Mouse (Mus musculus) brain, embryonic 14.5 days (tissue): ENCODE measurements around the gene Foxe3. TPM values are rescaled to one million over a fixed set of nuclear protein-coding genes. Genes with fewer than 3 reads are reported as not detected.
A peak's percentile ranks its signal among the peaks of the same experiment; 100 is the strongest.

Source experiments
- DNase-seq: peaks from one replicate; pipeline ENCODE4 v3.0.0-alpha.2; 2011; ENCODE audit warnings: low read depth
- CTCF ChIP-seq: fragments of 200-500 bp; IDR thresholded peaks from 2 replicates; pipeline ENCODE4 v1.5.1; 2012; ENCODE audit warnings: inconsistent platforms, mild to moderate bottlenecking, moderate library complexity, borderline replicate concordance; ENCODE audit not compliant: insufficient read depth, insufficient read length; ENCODE audit errors: extremely low read depth
- POLR2A ChIP-seq: fragments of 200-500 bp; IDR thresholded peaks from 2 replicates; pipeline ENCODE4 v1.6.1; 2012; ENCODE audit warnings: mild to moderate bottlenecking, inconsistent platforms, borderline replicate concordance; ENCODE audit not compliant: poor library complexity, insufficient read depth, insufficient read length, severe bottlenecking; ENCODE audit errors: extremely low read depth
- polyA plus RNA-seq: library from polyadenylated mRNA; depleted of rRNA; stranded (reverse); fragments of >200 nt; gene quantifications from 2 replicates; pipeline ENCODE4 v1.2.3, GENCODE M21; 2012

Gene Foxe3
- polyA plus RNA-seq, 1 experiment = 0.10 TPM

GRCm38 (mm10) chr4:114945021-114945420 is 19.2 kb upstream of the Foxe3 start:
- TF ChIP-seq CTCF = no peak
- no peak for TF ChIP-seq POLR2A
- DNase-seq = peak; percentile 64

GRCm38 (mm10) chr4:114942583-114942982 is 16.8 kb upstream of the Foxe3 start:
- DNase-seq = peak; percentile 51
- no peak for TF ChIP-seq POLR2A
- TF ChIP-seq CTCF = no peak

GRCm38 (mm10) chr4:114942112-114942511 is 16.3 kb upstream of the Foxe3 start:
- TF ChIP-seq POLR2A (no peak), CTCF (no peak)
- DNase-seq = no peak

- TF ChIP-seq POLR2A = no peak
- no peak for TF ChIP-seq CTCF
- DNase-seq = no peak
Measured at GRCm38 (mm10) chr4:114941311-114941710, 15.5 kb upstream of the Foxe3 start.

GRCm38 (mm10) chr4:114938248-114938647 is 12.4 kb upstream of the Foxe3 start:
- no peak for DNase-seq
- TF ChIP-seq CTCF = no peak
- TF ChIP-seq POLR2A = no peak

- TF ChIP-seq CTCF (no peak), POLR2A (no peak)
- peak; percentile 32 for DNase-seq
Measured at GRCm38 (mm10) chr4:114937459-114938047, 11.7 kb upstream of the Foxe3 start.

- TF ChIP-seq CTCF = no peak
- TF ChIP-seq POLR2A = no peak
- no peak for DNase-seq
Measured at GRCm38 (mm10) chr4:114934188-114934587, 8.4 kb upstream of the Foxe3 start.

- TF ChIP-seq POLR2A (no peak), CTCF (no peak)
- no peak for DNase-seq
Measured at GRCm38 (mm10) chr4:114932747-114933146, 6.9 kb upstream of the Foxe3 start.

- DNase-seq = peak; percentile 49
- TF ChIP-seq CTCF (no peak), POLR2A (no peak)
Measured at GRCm38 (mm10) chr4:114929155-114929554, 3.3 kb upstream of the Foxe3 start.

- TF ChIP-seq CTCF (no peak), POLR2A (no peak)
- DNase-seq = peak; percentile 38
Measured at GRCm38 (mm10) chr4:114924971-114925916, 569 bp downstream of the Foxe3 start.

GRCm38 (mm10) chr4:114917091-114917490 is 8.7 kb downstream of the Foxe3 start:
- TF ChIP-seq POLR2A (no peak), CTCF (peak; percentile 62; the same call in 1 of the 2 replicates)

GRCm38 (mm10) chr4:114916056-114916455 is 9.8 kb downstream of the Foxe3 start:
- no peak for DNase-seq
- TF ChIP-seq CTCF (no peak), POLR2A (no peak)

More at GRCm38 (mm10) chr4:114917091-114917490, 8.7 kb downstream of the Foxe3 start:
- DNase-seq = peak; percentile 75

- peak; percentile 84 for DNase-seq
- TF ChIP-seq CTCF (peak; percentile 74), POLR2A (no peak)
Measured at GRCm38 (mm10) chr4:114913594-114913962, 12.2 kb downstream of the Foxe3 start.
